Mouse (Mus musculus) embryonic stem cell, embryonic (primary cell): ENCODE results near the gene Cnrip1.
"Not testable (repeated sequence)": the region's sequence is repeated elsewhere in the genome, so short reads cannot be mapped to it uniquely, and the experiment has no call there.

ENCODE experiments used
- CTCF ChIA-PET, 4 experiments: fragments of 300-600 bp in 2 of 4; fragments of 350-600 bp in 2 of 4; sonication (Branson Sonifier 250); formaldehyde crosslinking; loops; one replicate each; lab custom pipeline; 2022; ENCODE audit warnings: inconsistent platforms in 2 of 4; lab: Charles Lee
- POLR2A ChIA-PET, 4 experiments: fragments of 300-600 bp in 2 of 4; fragments of 350-600 bp in 2 of 4; sonication (Branson Sonifier 250); formaldehyde crosslinking; loops; one replicate each; lab custom pipeline; 2022; ENCODE audit warnings: antibody characterized with exemption in 4 of 4, inconsistent platforms in 1 of 4; lab: Charles Lee

The Cnrip1 gene

DNA sequence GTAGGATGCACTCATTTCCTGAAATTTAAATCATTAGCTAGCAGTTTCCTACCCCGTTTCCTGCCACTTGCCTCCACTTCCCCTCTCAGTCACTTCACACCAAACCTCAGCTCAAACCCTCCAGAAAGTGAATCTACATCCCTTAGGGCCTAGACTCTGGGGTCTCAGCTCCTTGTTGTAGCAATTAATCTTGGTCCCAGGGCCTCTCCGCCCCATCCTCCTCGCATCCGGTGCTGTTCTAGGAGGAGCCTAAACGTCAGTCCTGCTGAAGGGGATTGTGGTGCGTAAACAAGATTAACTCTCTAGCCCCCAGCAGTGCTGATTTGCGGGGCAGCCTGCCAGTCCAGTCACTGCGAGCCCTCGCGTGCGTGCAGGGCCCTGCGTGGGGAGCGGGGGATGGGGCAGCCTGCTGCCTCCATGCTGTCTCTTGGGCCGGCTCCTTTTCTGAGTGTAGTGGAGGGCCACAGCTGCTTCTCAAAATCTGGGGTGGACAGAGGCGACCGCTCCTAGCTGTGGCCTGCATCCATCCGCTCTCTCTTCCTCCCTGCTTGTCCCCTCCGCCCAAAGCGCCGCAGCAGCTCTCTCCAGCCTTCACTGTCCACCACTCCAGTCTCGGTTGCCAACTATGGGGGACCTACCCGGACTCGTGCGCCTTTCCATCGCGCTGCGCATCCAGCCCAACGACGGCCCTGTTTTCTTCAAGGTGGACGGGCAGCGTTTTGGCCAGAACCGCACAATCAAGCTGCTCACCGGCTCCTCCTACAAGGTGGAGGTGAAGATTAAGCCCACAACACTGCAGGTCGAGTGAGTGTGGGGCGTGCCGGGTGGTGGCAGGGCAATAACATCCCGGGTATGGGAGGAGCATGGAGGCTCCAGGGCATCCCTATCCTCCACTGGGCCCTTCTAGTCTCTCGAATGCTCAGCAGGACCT, at the start of gene Cnrip1, which contains the start of gene Plek:
Gene Cnrip1 (plus strand): TSS at position 42 of the 931 bp plus-strand sequence.
Gene Plek (minus strand): TSS at position 837 of the 931 bp plus-strand sequence.
- CTCF ChIA-PET, result interaction anchor here in 1 of 4 experiments (0.6 kb wide), 1 partner anchor 15 kb away, joined by 3 read pairs; no protein-coding TSS in a partner anchor
- POLR2A ChIA-PET, result interaction anchor here in 2 of 4 experiments (1.0 to 1.4 kb wide), 2 partner anchors 27 to 205 kb away, joined by 3 read pairs; no protein-coding TSS in a partner anchor

DNA sequence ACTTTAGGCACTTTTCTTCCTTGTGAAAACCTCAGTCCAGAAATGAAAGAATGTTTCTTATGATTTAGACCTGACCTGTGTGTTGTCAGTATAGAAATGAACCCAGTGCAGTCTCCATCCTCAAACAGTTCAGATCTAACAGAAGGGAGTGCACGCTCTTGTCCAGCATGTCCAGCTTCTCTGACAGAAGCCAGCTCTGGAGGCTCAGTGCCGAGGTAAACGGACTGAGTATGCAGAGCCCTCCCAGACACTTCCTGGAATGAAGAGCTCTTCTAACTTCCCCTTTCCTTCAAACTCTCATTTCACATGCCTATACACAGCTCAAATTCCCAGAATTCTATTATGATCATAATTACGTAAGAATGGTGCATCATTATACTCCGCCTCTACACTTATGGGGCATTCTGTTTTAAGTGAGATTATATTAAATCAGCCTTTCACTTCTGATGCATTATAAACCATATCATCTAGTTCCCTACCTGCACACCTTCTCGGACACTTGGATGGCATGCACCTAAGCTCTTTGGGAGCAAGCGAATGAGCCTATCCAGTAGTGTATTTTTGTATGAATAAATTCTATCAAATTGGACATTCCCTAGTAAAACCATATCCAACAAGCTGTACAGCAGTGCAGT, 48.5 kb upstream of the Cnrip1 start:
- CTCF ChIA-PET, result no interaction called here
- POLR2A ChIA-PET, result no interaction called here

DNA sequence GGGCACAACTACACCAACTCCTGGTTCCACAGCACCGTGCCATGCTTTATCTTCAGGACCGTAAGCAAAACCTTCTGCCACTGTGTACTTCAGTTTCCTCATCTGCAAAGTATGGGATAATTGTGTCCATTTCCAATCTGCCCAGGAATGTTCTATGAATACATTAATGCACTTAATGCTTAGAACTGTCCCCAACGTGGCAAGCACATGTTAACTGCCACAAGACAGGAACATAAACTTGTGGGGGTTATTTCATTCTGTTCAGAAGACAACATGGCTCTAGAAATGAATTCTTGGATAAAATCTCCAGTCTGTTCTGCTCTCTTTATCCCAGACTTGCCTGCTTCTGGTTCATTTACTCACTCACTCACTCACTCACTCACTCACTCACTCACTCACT, 47.6 kb upstream of the Cnrip1 start:
- ChIA-PET POLR2A (no interaction called here), CTCF (interaction anchor here in 1 of 4 experiments (0.7 kb wide), 1 partner anchor 289 kb away, joined by 3 read pairs; no protein-coding TSS in a partner anchor)

DNA sequence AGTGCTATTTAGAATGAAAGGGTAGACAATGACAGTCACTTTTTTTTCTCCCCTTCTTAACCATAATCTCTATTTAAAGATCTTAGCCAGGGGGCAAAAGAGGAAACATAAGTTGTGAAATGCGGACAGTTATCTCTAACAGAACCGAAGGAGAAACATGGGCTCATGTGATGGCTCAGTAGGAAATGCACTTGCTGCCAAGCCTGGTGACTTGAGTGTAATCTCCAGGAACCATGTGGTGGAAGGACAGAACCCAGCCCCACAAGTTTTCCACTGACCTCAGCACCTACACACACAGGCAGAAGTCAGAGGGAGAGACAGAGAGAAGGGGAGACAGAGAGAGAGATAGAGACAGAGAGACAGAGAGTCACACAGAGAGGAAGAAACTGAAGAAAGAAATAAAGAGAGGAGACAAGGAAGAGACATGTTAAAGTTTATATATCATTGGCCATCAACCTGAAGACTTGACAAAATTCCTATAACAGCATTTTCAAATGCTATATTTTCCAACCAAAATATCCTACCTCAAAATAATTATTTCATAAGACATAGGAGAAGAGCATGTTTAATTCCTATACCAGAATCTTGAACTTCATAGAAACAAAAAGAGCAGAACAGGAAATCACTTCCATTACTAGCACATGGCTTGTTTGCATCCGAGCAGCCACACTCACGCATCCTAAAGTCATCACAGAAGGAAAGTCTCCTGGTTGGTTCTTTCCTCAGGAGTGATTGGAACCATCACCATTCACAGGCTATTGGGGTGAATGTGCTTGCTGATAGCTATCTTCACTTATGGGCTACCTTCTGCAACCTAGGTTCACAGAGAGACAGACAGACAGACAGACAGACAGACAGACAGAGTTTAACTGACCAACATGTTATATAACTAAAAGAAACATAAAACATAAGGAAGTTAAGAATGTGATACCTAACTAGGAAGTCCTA, 46.2 kb upstream of the Cnrip1 start:
- CTCF ChIA-PET, result no interaction called here
- POLR2A ChIA-PET, result no interaction called here

- POLR2A ChIA-PET, result interaction anchor here in 1 of 4 experiments (0.8 kb wide), 1 partner anchor 10 kb away, joined by 3 read pairs; no protein-coding TSS in a partner anchor
- CTCF ChIA-PET, result not testable (repeated sequence)
Measured at GRCm38 (mm10) chr11:17006526-17006925, 44.9 kb upstream of the Cnrip1 start.

DNA sequence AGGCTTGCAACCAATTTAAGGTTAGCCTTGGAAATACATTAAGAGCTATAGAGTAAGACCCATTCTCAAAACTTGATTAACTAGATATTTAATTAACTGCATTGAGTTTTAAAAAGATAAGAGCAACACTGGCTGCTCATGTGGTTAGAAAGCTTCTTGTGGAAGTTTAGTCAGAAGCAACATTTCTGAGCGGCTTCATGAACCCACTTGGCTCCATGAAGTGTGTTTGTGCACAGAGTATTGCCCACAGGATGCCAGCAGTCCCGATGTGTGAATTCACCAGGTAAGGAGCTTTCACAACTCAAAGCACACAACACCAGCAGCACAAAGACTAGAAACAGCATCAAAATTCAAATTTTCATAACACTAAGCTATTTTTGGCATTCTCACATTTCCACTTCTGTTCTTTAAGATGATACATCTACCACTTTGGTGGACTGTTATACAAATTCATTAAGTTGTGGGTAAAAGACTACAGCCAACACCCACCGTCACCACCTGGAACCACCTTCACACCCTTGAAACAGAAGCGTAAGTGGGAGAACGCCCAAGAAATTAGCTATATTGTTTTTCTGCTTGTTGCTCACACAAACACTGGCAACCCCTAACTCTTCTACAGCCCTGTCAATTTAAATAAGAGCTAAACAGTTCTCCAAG, 43.7 kb upstream of the Cnrip1 start:
- ChIA-PET CTCF (interaction anchor here in 1 of 4 experiments (0.8 kb wide), 1 partner anchor 12 kb away, joined by 3 read pairs; no protein-coding TSS in a partner anchor), POLR2A (no interaction called here)

DNA sequence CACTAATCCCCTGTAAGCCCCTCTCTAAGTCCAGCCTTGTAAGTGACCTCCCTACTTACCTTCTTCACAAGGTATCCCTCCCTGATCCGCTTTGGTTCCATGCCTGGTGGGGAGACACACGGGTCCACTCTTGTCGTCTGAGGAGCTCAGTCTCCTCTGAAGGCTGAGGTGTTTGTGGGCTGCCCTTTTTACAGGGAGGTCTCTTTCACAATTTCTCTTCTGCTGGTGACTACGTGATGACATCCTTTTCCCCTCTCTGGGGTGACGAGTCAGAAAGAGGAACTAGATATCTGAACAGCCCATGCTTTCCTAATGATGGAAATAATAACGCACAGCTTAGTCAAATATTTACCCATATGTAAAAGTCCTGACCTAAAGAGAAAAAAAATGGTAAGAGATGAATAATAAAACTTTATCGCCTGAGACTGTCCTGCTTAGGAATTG, 42.9 kb upstream of the Cnrip1 start:
- CTCF ChIA-PET, result no interaction called here
- POLR2A ChIA-PET, result no interaction called here

DNA sequence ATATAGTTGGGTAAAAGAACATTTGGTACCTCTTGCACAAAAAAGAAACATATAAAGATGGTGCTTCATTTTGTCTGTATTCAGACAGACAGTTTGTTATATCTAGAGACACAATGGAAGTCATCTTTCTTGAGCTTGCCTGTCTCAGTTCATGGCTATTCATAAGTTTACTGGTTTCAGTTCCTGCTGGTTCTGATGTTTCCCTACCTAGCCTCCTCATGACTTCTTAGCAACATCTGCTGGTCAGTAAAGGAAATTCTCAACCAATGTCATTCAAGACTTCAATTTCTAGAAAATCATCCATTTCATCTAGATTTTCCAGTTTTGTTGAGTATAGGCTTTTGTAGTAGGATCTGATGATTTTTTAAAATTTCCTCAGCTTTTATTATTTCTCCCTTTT, 38.4 kb upstream of the Cnrip1 start:
- ChIA-PET CTCF (no interaction called here), POLR2A (no interaction called here)

DNA sequence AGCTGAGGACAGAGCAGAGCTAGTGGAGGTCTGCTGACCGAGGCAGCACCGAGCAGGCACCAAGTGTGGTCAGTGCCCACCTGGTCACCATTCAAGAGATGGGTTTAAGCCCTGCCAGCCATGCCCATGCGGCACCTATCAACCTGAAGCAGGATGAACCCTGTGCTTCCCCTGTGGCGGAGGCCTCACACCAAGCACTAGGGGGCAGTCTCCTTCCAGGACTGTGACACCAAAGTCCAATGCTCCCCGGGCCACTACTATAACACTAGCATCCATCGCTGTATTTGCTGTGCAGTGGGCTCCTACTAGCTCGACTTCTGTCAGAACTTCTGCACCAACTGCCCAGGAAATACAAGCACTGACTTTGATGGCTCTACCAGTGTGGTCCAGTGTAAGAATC, 32.1 kb upstream of the Cnrip1 start:
- CTCF ChIA-PET, result interaction anchor here in 3 of 4 experiments (0.6 to 1.1 kb wide), 3 partner anchors 12 to 730 kb away, joined by 3 to 4 read pairs (median 3); no protein-coding TSS in a partner anchor

DNA sequence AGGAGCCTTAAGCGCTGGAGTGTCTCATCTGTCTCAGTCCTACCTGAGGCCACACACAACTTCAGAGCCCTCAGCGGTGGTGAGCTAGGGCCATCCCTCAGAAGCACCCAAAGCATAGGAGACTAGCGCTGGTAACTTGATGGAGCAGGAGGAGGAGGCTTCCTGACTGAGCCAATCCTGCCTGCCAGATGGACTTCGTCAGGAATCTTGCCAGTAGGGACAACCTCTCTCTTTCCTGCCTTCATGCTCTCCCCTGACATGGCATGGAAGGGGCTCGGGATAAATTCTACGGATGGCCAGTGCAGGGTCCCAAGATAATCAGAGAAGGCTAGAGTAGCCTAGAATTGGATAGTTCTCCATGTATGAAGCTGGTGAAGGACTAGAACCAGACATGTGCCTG, 28.2 kb upstream of the Cnrip1 start:
- ChIA-PET POLR2A (no interaction called here), CTCF (no interaction called here)

More for the DNA sequence above, 32.1 kb upstream of the Cnrip1 start:
- POLR2A ChIA-PET, result interaction anchor here in 1 of 4 experiments (1.7 kb wide), 1 partner anchor 68 kb away, joined by 4 read pairs; the partner anchor contains the start of gene Fbxo48

DNA sequence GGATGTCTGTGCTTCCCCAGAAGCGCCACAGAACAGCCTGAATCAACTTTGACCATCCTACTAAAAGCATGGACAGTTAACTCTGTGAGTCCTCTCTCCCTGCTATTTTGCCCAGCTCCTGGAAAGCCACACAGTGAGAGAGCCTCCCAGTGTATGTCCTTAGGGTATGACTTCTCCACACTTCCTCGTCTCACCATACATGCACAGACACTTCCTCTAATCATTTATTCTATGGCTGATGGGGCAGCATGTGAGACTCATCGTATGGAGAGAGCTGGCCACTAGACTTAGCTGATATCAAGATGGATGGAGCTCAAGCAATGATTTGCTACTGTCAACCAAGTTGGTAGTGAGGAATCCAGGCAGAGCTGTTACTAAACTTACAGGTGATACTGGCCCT, 27.4 kb upstream of the Cnrip1 start:
- POLR2A ChIA-PET, result interaction anchor here in 1 of 4 experiments (1.3 kb wide), 1 partner anchor 29 kb away, joined by 3 read pairs; the partner anchor contains the start of gene Plek
- CTCF ChIA-PET, result no interaction called here

GRCm38 (mm10) chr11:17045806-17046205, 5.6 kb upstream of the Cnrip1 start:
- CTCF ChIA-PET, result no interaction called here
- POLR2A ChIA-PET, result no interaction called here

DNA sequence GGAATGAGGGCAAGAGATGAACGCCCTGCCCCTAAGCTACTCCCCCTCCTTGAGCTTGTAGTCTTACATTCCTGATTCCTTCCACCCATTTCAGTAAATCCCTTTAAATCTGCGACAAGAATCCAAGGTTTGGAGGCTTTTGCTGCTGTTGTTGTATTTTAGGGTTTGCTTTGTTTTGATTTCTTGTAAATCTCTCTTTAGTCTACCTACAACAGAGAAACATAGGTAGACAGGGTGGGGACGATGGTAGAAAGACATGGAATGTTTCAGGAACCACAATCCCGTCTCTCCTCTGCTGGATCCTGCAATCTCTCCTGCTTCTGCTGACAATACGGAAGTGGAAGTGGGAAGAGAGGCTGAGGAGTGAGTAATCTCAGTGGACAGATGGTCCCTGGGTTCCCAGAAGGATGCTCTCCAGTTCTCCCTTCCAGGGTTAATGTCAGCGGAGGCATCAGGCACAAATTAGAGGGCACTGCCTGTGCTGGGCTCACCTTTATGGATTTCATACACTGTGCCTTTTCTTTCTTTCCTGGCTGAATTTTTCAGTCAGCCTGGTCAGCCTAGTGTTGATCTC, 1.2 kb downstream of the Cnrip1 start:
- POLR2A ChIA-PET, result interaction anchor here in 1 of 4 experiments (1.4 kb wide), 1 partner anchor 28 kb away, joined by 3 read pairs; no protein-coding TSS in a partner anchor
- CTCF ChIA-PET, result no interaction called here

DNA sequence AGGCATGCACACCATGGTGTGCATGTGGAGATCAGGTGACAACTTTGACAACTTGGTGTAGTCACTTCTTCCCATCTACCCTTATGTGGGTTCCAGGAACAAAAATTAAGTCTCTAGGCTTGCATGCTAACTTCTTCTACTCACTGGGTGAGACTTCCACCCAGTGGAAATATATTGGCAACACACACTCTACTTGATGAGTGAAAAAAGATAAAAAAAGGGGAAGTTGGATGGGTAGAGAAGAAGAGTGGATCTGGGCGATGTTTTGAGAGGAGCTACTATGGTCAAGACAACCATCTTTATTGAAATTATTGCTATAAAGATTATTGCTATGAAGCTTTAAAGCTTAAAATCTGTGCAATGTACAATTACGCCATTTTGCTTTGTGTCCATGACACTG, 18.0 kb downstream of the Cnrip1 start:
- CTCF ChIA-PET, POLR2A ChIA-PET: not testable (repeated sequence)

DNA sequence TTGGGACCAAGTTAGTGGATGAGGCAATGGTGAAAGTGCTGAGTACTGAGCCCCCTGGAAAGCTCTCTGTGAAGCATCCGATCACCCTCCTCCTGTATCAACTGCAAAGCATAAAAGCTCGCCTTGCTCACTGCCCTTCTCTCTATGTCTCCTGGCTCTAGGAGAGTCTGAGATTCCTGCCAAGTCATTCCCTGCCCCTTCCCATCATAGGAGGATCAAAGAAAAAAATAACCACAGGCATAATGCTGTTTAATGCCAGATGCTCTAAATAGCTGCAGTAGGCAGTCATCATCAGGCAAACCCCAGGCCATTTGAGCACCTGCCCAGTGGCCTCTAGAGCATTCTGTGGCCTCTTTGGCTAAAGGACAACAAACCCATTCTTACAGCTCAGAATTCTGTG, 24.3 kb downstream of the Cnrip1 start:
- CTCF ChIA-PET, result no interaction called here
- POLR2A ChIA-PET, result no interaction called here

- ChIA-PET CTCF (no interaction called here), POLR2A (no interaction called here)
Measured at GRCm38 (mm10) chr11:17082086-17082485, 30.7 kb downstream of the Cnrip1 start.

DNA sequence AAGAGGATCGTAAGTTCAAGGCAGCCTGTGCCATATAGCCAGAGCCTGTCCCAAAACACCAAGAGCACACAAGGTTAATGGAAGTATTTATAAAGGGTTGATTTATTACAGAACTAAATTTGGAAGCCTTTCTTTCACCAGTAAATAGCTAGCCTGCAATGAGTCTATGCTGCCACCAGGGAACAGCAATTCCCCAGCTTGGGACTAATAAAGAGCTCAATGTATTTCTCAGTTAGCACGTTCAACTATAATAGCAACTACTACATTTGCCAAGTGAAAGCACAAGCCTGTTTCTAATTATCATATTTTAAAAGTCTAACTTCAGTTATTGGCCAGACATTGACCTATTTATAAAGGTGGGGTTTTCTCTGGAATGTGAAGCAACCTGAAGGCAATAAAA, 31.6 kb downstream of the Cnrip1 start:
- ChIA-PET POLR2A (interaction anchor here in 2 of 4 experiments (0.6 to 0.9 kb wide), 2 partner anchors 112 to 174 kb away, joined by 3 to 4 read pairs; partner anchors contain the start of gene C1d (in 1 of the 2)), CTCF (interaction anchor here in 2 of 4 experiments (0.5 to 1.0 kb wide), 3 partner anchors 109 to 378 kb away, joined by 3 to 4 read pairs (median 3); no protein-coding TSS in a partner anchor)
